Mouse (Mus musculus) cerebellum, adult 2 months (tissue): ENCODE measurements at regions not wholly inside any gene's neighbourhood (a gene's known extent, or its start where the extent isn't known, plus 50 kb on each side); places are given as distances from the start of the nearest gene placed in this dataset.

ENCODE experiments used
- CTCF ChIP-seq: fragments of 200-500 bp; IDR thresholded peaks from 2 replicates; pipeline ENCODE4 v1.5.1; 2011; ENCODE audit warnings: low read depth, mild to moderate bottlenecking, control low read depth, low read length, moderate library complexity, borderline replicate concordance; ENCODE audit not compliant: insufficient read depth
- POLR2A ChIP-seq: fragments of 200-500 bp; IDR thresholded peaks from 2 replicates; pipeline ENCODE4 v1.6.1; 2011; ENCODE audit warnings: low read length, control low read depth, borderline replicate concordance; ENCODE audit not compliant: insufficient read depth

DNA sequence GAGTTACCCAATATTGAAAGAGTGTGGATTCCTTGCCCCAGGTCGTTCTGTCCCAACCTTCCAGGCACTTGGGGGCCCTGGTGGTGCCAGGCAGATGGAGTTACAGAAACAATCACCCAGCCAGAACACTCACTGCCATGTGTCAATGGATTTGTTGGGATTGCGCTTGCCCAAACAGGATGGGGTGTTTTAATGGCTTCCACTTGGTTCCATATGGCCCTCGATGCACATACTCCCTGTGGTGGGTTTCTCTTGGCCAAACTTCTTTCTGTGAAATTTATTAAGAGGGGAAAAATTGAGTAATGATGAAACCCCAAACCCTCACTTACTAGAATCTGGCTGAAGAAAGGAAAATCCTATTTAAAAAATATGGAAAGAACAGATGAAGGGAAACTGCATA, 146.8 kb downstream of the Spata18 start:
- no peak for TF ChIP-seq CTCF
- no peak for TF ChIP-seq POLR2A
